Mouse (Mus musculus): ENCODE measurements around the gene AC109138.7.

Gene AC109138.7

GRCm38 (mm10) chr19:4192251-4192985 lies 21.7 kb upstream of the AC109138.7 start:
- no peak for DNase-seq (ENCODE audit: low spot score in 2 of 2)

GRCm38 (mm10) chr19:4193129-4193528 lies 21.0 kb upstream of the AC109138.7 start:
- DNase-seq (ENCODE audit: low spot score in 2 of 2), result no peak

GRCm38 (mm10) chr19:4194021-4194724 lies 20.0 kb upstream of the AC109138.7 start:
- DNase-seq (ENCODE audit: low spot score in 2 of 2), result no peak

- no peak for DNase-seq (ENCODE audit: low spot score in 2 of 2)
Measured at GRCm38 (mm10) chr19:4194776-4195650, 19.1 kb upstream of the AC109138.7 start.

- DNase-seq (ENCODE audit: low spot score in 2 of 2), result no peak
Measured at GRCm38 (mm10) chr19:4196048-4196447, 18.1 kb upstream of the AC109138.7 start.

GRCm38 (mm10) chr19:4196548-4196947 lies 17.6 kb upstream of the AC109138.7 start:
- no peak for DNase-seq (ENCODE audit: low spot score in 2 of 2)

GRCm38 (mm10) chr19:4197180-4197579 lies 17.0 kb upstream of the AC109138.7 start:
- DNase-seq (ENCODE audit: low spot score in 2 of 2), result no peak

GRCm38 (mm10) chr19:4201291-4201909 lies 12.8 kb upstream of the AC109138.7 start, which contains the start of gene Rad9a:
Rad9a (minus strand) TSS chr19:4201662.
- peak; percentile 97 to 99 for DNase-seq (ENCODE audit: low spot score in 2 of 2)

GRCm38 (mm10) chr19:4202149-4202548 lies 12.0 kb upstream of the AC109138.7 start:
- DNase-seq (ENCODE audit: low spot score in 2 of 2), result no peak

GRCm38 (mm10) chr19:4203148-4203547 lies 11.0 kb upstream of the AC109138.7 start:
- DNase-seq (ENCODE audit: low spot score in 2 of 2), result peak; percentile 65 to 72

GRCm38 (mm10) chr19:4203604-4204326 lies 10.4 kb upstream of the AC109138.7 start:
- DNase-seq (ENCODE audit: low spot score in 2 of 2), result peak; percentile 74 to 79

- DNase-seq (ENCODE audit: low spot score in 2 of 2), result no peak
Measured at GRCm38 (mm10) chr19:4204889-4205288, 9.3 kb upstream of the AC109138.7 start.

GRCm38 (mm10) chr19:4206971-4207370 lies 7.2 kb upstream of the AC109138.7 start:
- peak; percentile 63 to 69 for DNase-seq (ENCODE audit: low spot score in 2 of 2)

GRCm38 (mm10) chr19:4208563-4208962 lies 5.6 kb upstream of the AC109138.7 start:
- no peak for DNase-seq (ENCODE audit: low spot score in 2 of 2)

- DNase-seq (ENCODE audit: low spot score in 2 of 2), result no peak
Measured at GRCm38 (mm10) chr19:4211891-4212588, 2.1 kb upstream of the AC109138.7 start.

- DNase-seq (ENCODE audit: low spot score in 2 of 2), result no peak
Measured at GRCm38 (mm10) chr19:4213524-4213974, 608 bp upstream of the AC109138.7 start.

- DNase-seq (ENCODE audit: low spot score in 2 of 2), result peak in 1 of 2 experiments; percentile 15
Measured at GRCm38 (mm10) chr19:4214771-4215450, 754 bp downstream of the AC109138.7 start.

- no peak for DNase-seq (ENCODE audit: low spot score in 2 of 2)
Measured at GRCm38 (mm10) chr19:4215451-4215840, 1.3 kb downstream of the AC109138.7 start.

- no peak for DNase-seq (ENCODE audit: low spot score in 2 of 2)
Measured at GRCm38 (mm10) chr19:4216041-4216685, 2.0 kb downstream of the AC109138.7 start.
